8 mouse cellular contexts compared by ENCODE assay signal in the genomic region with DNA sequence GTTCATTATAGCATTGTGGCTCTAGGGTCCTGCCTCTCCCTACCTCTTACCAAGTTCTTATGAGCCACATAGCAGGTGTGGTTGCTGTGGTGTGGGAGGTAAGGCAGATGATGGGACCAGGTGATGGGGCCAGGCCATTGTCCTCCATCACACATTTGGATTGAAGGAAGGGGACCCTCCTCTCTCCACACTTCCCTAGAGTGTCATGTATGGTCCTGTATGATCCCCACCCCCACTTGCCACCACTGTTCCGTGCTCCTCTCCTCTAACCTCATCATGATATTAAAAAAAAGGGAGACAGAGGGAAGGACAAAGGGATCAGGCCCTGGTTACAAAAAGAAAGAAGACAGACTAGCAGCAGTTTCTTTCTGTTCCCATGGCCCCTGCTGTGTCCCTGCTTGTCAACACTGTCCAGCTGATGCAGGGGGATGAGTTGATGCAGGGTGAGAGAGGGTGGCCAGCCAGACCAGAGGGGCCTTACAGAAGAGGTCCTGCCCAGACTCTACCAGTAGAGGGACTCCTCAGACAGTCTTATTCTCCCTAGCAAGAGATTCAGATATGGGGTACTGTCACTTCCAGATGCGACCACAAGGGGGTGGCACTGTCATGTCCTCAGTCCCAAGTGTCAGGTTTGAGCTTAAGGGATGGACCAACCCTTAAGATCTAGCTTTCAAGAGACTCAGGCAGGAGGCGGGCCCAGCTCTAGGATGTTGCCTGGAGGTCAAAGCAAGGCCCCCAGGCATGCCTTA. TPM values are rescaled to one million over a fixed set of nuclear protein-coding genes. Genes with fewer than 3 reads are reported as not detected.
DNase-seq lines count a peak whose midpoint lies in the region; ATAC-seq and TF ChIP-seq lines count a peak whose summit lies in the region.

No protein-coding gene starts in this region.

- no peaks in the 10 kb centered on the region for H3K9me3 ChIP-seq in CH12.LX (replicated peaks; ENCODE audit: low read length)
- no peaks in the 10 kb centered on the region for H3K9me3 ChIP-seq in forebrain, embryonic 10.5 days
- no peaks in the 10 kb centered on the region for H3K9me3 ChIP-seq in heart, embryonic 15.5 days (replicated peaks)
- no peaks in the 10 kb centered on the region for H3K9me3 ChIP-seq in liver, embryonic 11.5 days (ENCODE audit: control insufficient read depth, low read length)

- TF ChIP-seq RAD21 in CH12.LX (IDR thresholded peaks at IDR 0.05; ENCODE audit: low read depth, low read length) = peak; percentile 95

- H3K4me3 ChIP-seq in CH12.LX (replicated peaks in 1 of 3; ENCODE audit: low read depth in 2 of 3, low read length in 2 of 3, poor library complexity in 1 of 3) = peak overlapping the region in 2 of 3 experiments; percentile 68 to 80
- no peak overlapping the region for H3K4me3 ChIP-seq in forebrain, embryonic 10.5 days
- no peak overlapping the region for H3K4me3 ChIP-seq in heart, embryonic 15.5 days
- no peak overlapping the region for H3K4me3 ChIP-seq in liver, embryonic 11.5 days (ENCODE audit: low read depth, low read length)

- H3K27ac ChIP-seq in CH12.LX (ENCODE audit: insufficient read depth, low read depth) = no peak overlapping the region
- H3K27ac ChIP-seq in forebrain, embryonic 10.5 days = no peak overlapping the region
- H3K27ac ChIP-seq in heart, embryonic 15.5 days = no peak overlapping the region
- no peak overlapping the region for H3K27ac ChIP-seq in liver, embryonic 11.5 days (ENCODE audit: low read depth, low read length)

- H3K27me3 ChIP-seq in CH12.LX (replicated peaks) = peaks cover 3% of the 10 kb centered on the region
- peaks cover 21% of the 10 kb centered on the region for H3K27me3 ChIP-seq in forebrain, embryonic 10.5 days (ENCODE audit: poor library complexity, severe bottlenecking)
- peaks cover 14% of the 10 kb centered on the region for H3K27me3 ChIP-seq in heart, embryonic 15.5 days
- no peaks in the 10 kb centered on the region for H3K27me3 ChIP-seq in liver, embryonic 11.5 days (replicated peaks; ENCODE audit: control insufficient read depth, insufficient read depth, low read length)
- no peaks in the 10 kb centered on the region for H3K27me3 ChIP-seq in splenic B cell, adult 2 months (ENCODE audit: control insufficient read depth, insufficient read depth, low read length, poor library complexity, severe bottlenecking)

- 32% methylated on average over 3 of the region's 3 CpGs for WGBS in forebrain, embryonic 10.5 days
- 18% methylated on average over 3 of the region's 3 CpGs for WGBS in heart, embryonic 15.5 days
- 26% methylated on average over 3 of the region's 3 CpGs for WGBS in liver, embryonic 11.5 days

- dilution Hi-C loops in CH12.LX (cut with MboI; ENCODE audit: extremely low pct_ligation_motif_present, extremely low pct_unique_long_range_greater_than_20kb, low sequenced_read_pairs) = no loop called here

- TF ChIP-seq EP300 in CH12.LX (IDR thresholded peaks at IDR 0.05; ENCODE audit: low read length) = no peak

- peak overlapping the region; percentile 26; the same call in 1 of the 2 replicates for H3K4me2 ChIP-seq in CH12.LX (ENCODE audit: insufficient read depth, low read depth, poor library complexity, severe bottlenecking)
- H3K4me2 ChIP-seq in heart, embryonic 15.5 days = no peak overlapping the region
- no peak overlapping the region for H3K4me2 ChIP-seq in liver, embryonic 11.5 days

- peak; percentile 96 to 99 for TF ChIP-seq CTCF in CH12.LX (conservative IDR thresholded peaks at IDR 0.05 in 1 of 2, IDR thresholded peaks at IDR 0.05 in 1 of 2; ENCODE audit: low read depth in 2 of 2, low read length in 2 of 2)

- no peak for TF ChIP-seq POLR2A in CH12.LX (IDR thresholded peaks at IDR 0.05; ENCODE audit: low read depth, low read length)

- H3K9ac ChIP-seq in CH12.LX (ENCODE audit: insufficient read depth, low read depth) = no peak overlapping the region
- no peak overlapping the region for H3K9ac ChIP-seq in heart, embryonic 15.5 days
- no peak overlapping the region for H3K9ac ChIP-seq in liver, embryonic 11.5 days (ENCODE audit: low read depth, low read length)

- H3K36me3 ChIP-seq in CH12.LX (replicated peaks in 1 of 2; ENCODE audit: control insufficient read depth in 1 of 2, insufficient read depth in 1 of 2, low read length in 1 of 2) = peaks cover 0 to 13% of the 10 kb centered on the region in 2 experiments
- no peaks in the 10 kb centered on the region for H3K36me3 ChIP-seq in forebrain, embryonic 10.5 days (replicated peaks)
- no peaks in the 10 kb centered on the region for H3K36me3 ChIP-seq in heart, embryonic 15.5 days
- no peaks in the 10 kb centered on the region for H3K36me3 ChIP-seq in liver, embryonic 11.5 days (ENCODE audit: control insufficient read depth, insufficient read depth, low read length)
- H3K36me3 ChIP-seq in splenic B cell, adult 2 months (ENCODE audit: control insufficient read depth, insufficient read depth, low read length, poor library complexity, severe bottlenecking) = no peaks in the 10 kb centered on the region

- DNase-seq in CH12.LX (ENCODE audit: extremely low read depth) = peak; percentile 96
- DNase-seq in brain, embryonic 18.5 days (ENCODE audit: low read depth, low spot score) = peak; percentile 42
- DNase-seq in forebrain, embryonic 10.5 days (ENCODE audit: extremely low spot score, low spot score) = peak; percentile 80
- peak; percentile 90 for DNase-seq in kidney, postnatal 10 days
- DNase-seq in liver, embryonic 11.5 days (ENCODE audit: low spot score) = peak; percentile 73
- peak; percentile 55 to 71 for DNase-seq in natural killer cell, adult 2 months (ENCODE audit: low spot score in 2 of 2)
- DNase-seq in splenic B cell, adult 2 months (ENCODE audit: low read depth, low spot score) = peak; percentile 86

- H3K4me1 ChIP-seq in CH12.LX (ENCODE audit: control insufficient read depth in 1 of 2, insufficient read depth in 2 of 2) = peaks cover 19 to 50% of the 10 kb centered on the region in 2 experiments
- H3K4me1 ChIP-seq in forebrain, embryonic 10.5 days = peaks cover 10% of the 10 kb centered on the region; the same call in 1 of the 2 replicates
- H3K4me1 ChIP-seq in heart, embryonic 15.5 days (replicated peaks) = peaks cover 5% of the 10 kb centered on the region
- peaks cover 6% of the 10 kb centered on the region; the same call in 1 of the 2 replicates for H3K4me1 ChIP-seq in liver, embryonic 11.5 days (replicated peaks; ENCODE audit: control insufficient read depth, insufficient read depth, low read length)

- in situ Hi-C loops in CH12.LX (cut with MboI; ENCODE audit: low pct_ligation_motif_present, low pct_unique_long_range_greater_than_20kb, low sequenced_read_pairs) = loop anchor here (5.0 to 10.0 kb wide), 2 partner anchors 151 to 197 kb away; no protein-coding TSS in a partner anchor

- ATAC-seq in heart, embryonic 15.5 days (replicated peaks; ENCODE audit: insufficient number of reproducible peaks, insufficient read depth, low FRiP score, low read depth) = peak; percentile 14; the same call in 1 of the 2 replicates
- ATAC-seq in liver, embryonic 11.5 days (replicated peaks; ENCODE audit: low FRiP score) = peak; percentile 61

- no peaks in the 10 kb centered on the region for H3K79me2 ChIP-seq in CH12.LX (replicated peaks; ENCODE audit: control insufficient read depth, extremely low read depth, insufficient read depth, poor library complexity, severe bottlenecking)

TF ChIP-seq in CH12.LX, 34 proteins besides CTCF, POLR2A, EP300 and RAD21:
- TF ChIP-seq NELFE (IDR thresholded peaks at IDR 0.05; ENCODE audit: low read depth, low read length) = peak; percentile 78; the same call in 1 of the 2 replicates
- TF ChIP-seq ZC3H11A (IDR thresholded peaks at IDR 0.05; ENCODE audit: low read depth, low read length) = peak; percentile 59; the same call in 1 of the 2 replicates
- peak; percentile 39 for TF ChIP-seq HCFC1 (IDR thresholded peaks at IDR 0.05; ENCODE audit: low read depth, low read length)
- TF ChIP-seq IRF4 (IDR thresholded peaks at IDR 0.05; ENCODE audit: low read depth, low read length) = peak; percentile 48; the same call in 1 of the 2 replicates
- TF ChIP-seq SMC3 (IDR thresholded peaks at IDR 0.05; ENCODE audit: low read depth, low read length) = peak; percentile 97
- TF ChIP-seq TCF12 (IDR thresholded peaks at IDR 0.05; ENCODE audit: low read depth, low read length) = peak; percentile 32; the same call in 1 of the 2 replicates
- TF ChIP-seq SIN3A (IDR thresholded peaks at IDR 0.05; ENCODE audit: low read length) = peak; percentile 50; the same call in 1 of the 2 replicates
- peak; percentile 30; the same call in 1 of the 2 replicates for TF ChIP-seq MEF2A (IDR thresholded peaks at IDR 0.05; ENCODE audit: borderline replicate concordance, low read depth, low read length)
- TF ChIP-seq GABPA (IDR thresholded peaks at IDR 0.05; ENCODE audit: insufficient replicate concordance, low read depth, low read length) = no peak
- TF ChIP-seq TBP (conservative IDR thresholded peaks at IDR 0.05; ENCODE audit: low read depth, low read length) = no peak
TF ChIP-seq in CH12.LX: peak in this region for 8.

RNA-seq across cellular contexts. Expression of a gene that starts 4.9 kb away (rescaled TPM):
- total RNA-seq in CH12.LX (2012; rRNA removed) = 0.50 and 0.55 TPM in 2 replicates
- 2.5 and 3.7 TPM in 2 replicates for total RNA-seq in CH12.LX (2014; rRNA removed)
- 2.5 and 2.8 TPM in 2 replicates for polyA plus RNA-seq in CH12.LX (2012; ENCODE audit: insufficient read length, low read depth)
- 0.19 TPM in 1 of 2 replicates, not detected in the other for polyA plus RNA-seq in forebrain, embryonic 10.5 days (2016; fragmentation: Nextera tagmentation; extraction: Ambion mirVana)
- not detected in 2 replicates for polyA plus RNA-seq in heart, embryonic 15.5 days (2015; fragmentation: Nextera tagmentation; extraction: Ambion mirVana)
- 1.1 and 1.4 TPM in 2 replicates for polyA plus RNA-seq in liver, embryonic 11.5 days (2014; fragmentation: Nextera tagmentation; extraction: Ambion mirVana)

RNA-seq across cellular contexts. Expression of a gene that starts 37.9 kb away (rescaled TPM):
- total RNA-seq in CH12.LX (2012; rRNA removed) (9.6 and 12.3 TPM in 2 replicates), CH12.LX (2014; rRNA removed) (12.7 and 15.4 TPM in 2 replicates)
- polyA plus RNA-seq in CH12.LX (2012; ENCODE audit: insufficient read length, low read depth) = 17.4 and 21.5 TPM in 2 replicates
- polyA plus RNA-seq in forebrain, embryonic 10.5 days (2016; fragmentation: Nextera tagmentation; extraction: Ambion mirVana) = 1.5 and 2.4 TPM in 2 replicates
- 5.6 and 5.7 TPM in 2 replicates for polyA plus RNA-seq in heart, embryonic 15.5 days (2015; fragmentation: Nextera tagmentation; extraction: Ambion mirVana)
- polyA plus RNA-seq in liver, embryonic 11.5 days (2014; fragmentation: Nextera tagmentation; extraction: Ambion mirVana) = 17.6 and 18.7 TPM in 2 replicates

Comparison
In these comparisons a context has a peak if more than half of its experiments do, and no peak if none do; other contexts are left out.
1. DNase-seq: peak in every context shown above with its lines; median percentile 96 in CH12.LX; 90 in kidney, postnatal 10 days; 86 in splenic B cell, adult 2 months; 80 in forebrain, embryonic 10.5 days; 73 in liver, embryonic 11.5 days; 63 in natural killer cell, adult 2 months; 42 in brain, embryonic 18.5 days.
2. H3K4me3 ChIP-seq: peak in CH12.LX (2 of 3); none in forebrain, embryonic 10.5 days (single experiment), heart, embryonic 15.5 days (single experiment) and liver, embryonic 11.5 days (single experiment).